Mouse (Mus musculus): Measurements from ENCODE around the gene Iqgap2. TPM values are rescaled to one million over a fixed set of nuclear protein-coding genes. Genes with fewer than 3 reads are reported as not detected.
A peak's percentile ranks its signal among the peaks of the same experiment; 100 is the strongest.

The Iqgap2 gene
- polyA plus RNA-seq, 1 experiment from 2014 or later, result 9.8 TPM

DNA sequence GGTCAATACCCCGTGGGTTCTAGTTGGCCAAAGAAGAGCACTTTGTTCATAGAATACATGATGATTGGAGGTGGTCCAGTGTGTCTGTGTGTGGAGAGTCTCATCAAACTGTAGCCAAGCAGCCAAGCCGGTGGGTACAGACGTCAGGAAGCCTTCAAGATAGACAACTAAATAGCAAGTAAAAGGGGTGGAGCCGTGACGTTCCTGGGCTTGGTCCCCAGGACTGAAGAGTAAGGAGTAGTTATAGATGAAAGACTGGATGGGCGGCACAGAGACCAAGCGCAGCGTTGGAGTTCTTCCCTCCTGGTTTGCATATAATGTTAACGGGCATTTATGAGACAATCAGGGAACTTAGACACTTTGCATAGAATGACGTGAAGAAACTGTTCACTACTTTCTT lies 279.5 kb downstream of the Iqgap2 start:
- H3K27ac ChIP-seq (ENCODE audit: low read depth), result no peak overlapping the region
- ATAC-seq (ENCODE audit: insufficient read depth) (no peak), DNase-seq (no peak)
- no peak for TF ChIP-seq CTCF (IDR thresholded peaks at IDR 0.05; ENCODE audit: low read depth)
- H3K36me3 ChIP-seq (ENCODE audit: insufficient read depth), result peaks cover 12% of the 10 kb centered on the region
- no peaks in the 10 kb centered on the region for H3K27me3 ChIP-seq (ENCODE audit: insufficient read depth, low read length)
- H3K9ac ChIP-seq, result no peak overlapping the region
- H3K9me3 ChIP-seq (ENCODE audit: low read depth, low read length), result no peaks in the 10 kb centered on the region
- H3K4me3 ChIP-seq (ENCODE audit: low read depth, low read length), result no peak overlapping the region
- peaks cover 13% of the 10 kb centered on the region; the same call in 1 of the 2 replicates for H3K4me1 ChIP-seq (ENCODE audit: insufficient read depth)
- 87% methylated on average over 10 of the region's 10 CpGs for WGBS
- H3K4me2 ChIP-seq, result no peak overlapping the region

DNA sequence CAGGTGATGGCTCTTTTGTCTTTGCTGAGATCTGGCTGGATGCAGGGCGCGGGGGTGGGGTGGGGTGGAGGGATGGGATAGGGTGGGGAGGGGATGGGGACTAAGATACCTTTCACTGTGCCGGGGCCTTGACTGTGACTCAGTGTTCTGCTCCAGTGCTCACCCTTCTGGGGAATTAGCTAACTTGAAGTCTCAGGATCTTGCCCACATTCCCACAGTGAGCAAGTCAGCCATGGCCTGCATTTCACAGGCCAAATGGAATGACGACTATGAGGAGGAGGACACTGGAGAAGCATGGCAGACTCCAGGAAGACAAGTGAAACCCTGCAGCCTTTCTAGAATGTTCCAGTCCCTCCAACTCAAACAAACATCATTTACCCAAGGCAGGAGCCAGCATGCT lies 280.0 kb downstream of the Iqgap2 start:
- TF ChIP-seq CTCF (IDR thresholded peaks at IDR 0.05; ENCODE audit: low read depth), result no peak
- H3K27ac ChIP-seq (ENCODE audit: low read depth), result no peak overlapping the region
- H3K36me3 ChIP-seq (ENCODE audit: insufficient read depth), result peaks cover 12% of the 10 kb centered on the region
- no peaks in the 10 kb centered on the region for H3K27me3 ChIP-seq (ENCODE audit: insufficient read depth, low read length)
- H3K4me3 ChIP-seq (ENCODE audit: low read depth, low read length), result no peak overlapping the region
- no peak overlapping the region for H3K4me2 ChIP-seq
- 86% methylated on average over 4 of the region's 4 CpGs for WGBS
- DNase-seq (no peak), ATAC-seq (ENCODE audit: insufficient read depth) (no peak)
- H3K9ac ChIP-seq, result no peak overlapping the region
- H3K4me1 ChIP-seq (ENCODE audit: insufficient read depth), result peaks cover 12% of the 10 kb centered on the region; the same call in 1 of the 2 replicates
- H3K9me3 ChIP-seq (ENCODE audit: low read depth, low read length), result no peaks in the 10 kb centered on the region

DNA sequence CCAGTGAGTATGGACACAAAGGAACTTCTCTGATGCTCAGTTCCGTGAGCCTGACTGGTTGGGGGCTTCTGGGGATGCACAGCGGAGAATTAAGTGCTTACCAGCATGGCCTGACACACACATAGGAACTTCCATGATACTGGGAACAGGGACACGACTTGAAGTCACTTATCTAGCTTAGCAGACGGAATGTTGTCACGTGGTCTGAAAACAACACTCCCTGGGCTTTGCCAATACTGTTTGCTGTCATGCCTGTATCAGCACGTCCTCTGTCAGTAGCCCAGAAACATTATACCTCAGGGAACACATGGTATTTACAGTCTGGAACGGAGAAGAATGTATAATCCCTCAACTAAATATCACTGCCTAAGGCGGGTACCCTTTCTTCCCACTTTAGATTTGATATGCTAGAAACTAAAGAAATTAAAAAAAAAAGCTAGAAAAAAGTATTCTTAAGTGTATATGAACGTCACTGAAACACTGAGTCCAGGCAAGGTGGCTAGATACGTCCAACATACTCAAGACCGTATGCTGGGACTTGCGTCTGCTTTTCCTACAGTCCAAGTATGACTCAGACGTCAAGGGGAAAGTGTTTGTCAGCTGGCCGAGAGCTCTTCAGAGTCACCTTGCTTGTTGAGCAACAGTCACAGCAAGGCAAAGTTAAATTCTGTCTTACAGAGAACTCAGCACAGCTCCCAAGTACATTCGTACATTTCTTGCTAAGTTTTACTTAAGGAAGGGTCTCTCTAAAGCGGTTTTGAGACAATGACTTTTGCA lies 280.7 kb downstream of the Iqgap2 start:
- ATAC-seq (ENCODE audit: insufficient read depth), result peak; percentile 52; the same call in 1 of the 2 replicates

DNA sequence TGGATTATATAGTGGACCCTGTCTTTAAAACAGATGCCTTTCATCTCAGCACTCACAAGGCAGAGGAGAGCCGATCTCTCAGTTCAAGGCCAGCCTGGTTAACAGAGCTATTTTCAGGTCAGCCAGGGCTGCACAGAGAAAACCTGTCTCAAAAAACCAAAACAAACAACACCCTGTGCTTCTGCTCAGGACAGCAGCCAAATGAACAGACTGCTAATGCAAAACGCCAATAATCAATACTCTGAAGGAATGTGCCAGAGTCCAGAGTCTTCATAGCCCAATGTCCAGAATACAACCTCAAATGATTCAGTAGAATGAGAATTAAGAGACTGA lies 282.7 kb downstream of the Iqgap2 start:
- Histone ChIP-seq H3K27me3 (ENCODE audit: insufficient read depth, low read length) (no peaks in the 10 kb centered on the region), H3K9ac (no peak overlapping the region), H3K4me3 (ENCODE audit: low read depth, low read length) (no peak overlapping the region), H3K36me3 (ENCODE audit: insufficient read depth) (peaks cover 22% of the 10 kb centered on the region), H3K27ac (ENCODE audit: low read depth) (no peak overlapping the region), H3K4me1 (ENCODE audit: insufficient read depth) (no peaks in the 10 kb centered on the region), H3K9me3 (ENCODE audit: low read depth, low read length) (no peaks in the 10 kb centered on the region), H3K4me2 (no peak overlapping the region)
- no peak for ATAC-seq (ENCODE audit: insufficient read depth)
- TF ChIP-seq CTCF (IDR thresholded peaks at IDR 0.05; ENCODE audit: low read depth), result no peak
- DNase-seq, result no peak
- 78% methylated on average over 2 of the region's 2 CpGs for WGBS

More for the DNA sequence above, 280.7 kb downstream of the Iqgap2 start:
- Histone ChIP-seq H3K27ac (ENCODE audit: low read depth) (no peak overlapping the region), H3K9me3 (ENCODE audit: low read depth, low read length) (no peaks in the 10 kb centered on the region), H3K4me3 (ENCODE audit: low read depth, low read length) (no peak overlapping the region), H3K4me2 (no peak overlapping the region), H3K4me1 (ENCODE audit: insufficient read depth) (peaks cover 5% of the 10 kb centered on the region; the same call in 1 of the 2 replicates), H3K36me3 (ENCODE audit: insufficient read depth) (peaks cover 12% of the 10 kb centered on the region), H3K27me3 (ENCODE audit: insufficient read depth, low read length) (no peaks in the 10 kb centered on the region), H3K9ac (no peak overlapping the region)
- no peak for DNase-seq
- WGBS, result 65% methylated on average over 16 of the region's 16 CpGs
- no peak for TF ChIP-seq CTCF (IDR thresholded peaks at IDR 0.05; ENCODE audit: low read depth)

DNA sequence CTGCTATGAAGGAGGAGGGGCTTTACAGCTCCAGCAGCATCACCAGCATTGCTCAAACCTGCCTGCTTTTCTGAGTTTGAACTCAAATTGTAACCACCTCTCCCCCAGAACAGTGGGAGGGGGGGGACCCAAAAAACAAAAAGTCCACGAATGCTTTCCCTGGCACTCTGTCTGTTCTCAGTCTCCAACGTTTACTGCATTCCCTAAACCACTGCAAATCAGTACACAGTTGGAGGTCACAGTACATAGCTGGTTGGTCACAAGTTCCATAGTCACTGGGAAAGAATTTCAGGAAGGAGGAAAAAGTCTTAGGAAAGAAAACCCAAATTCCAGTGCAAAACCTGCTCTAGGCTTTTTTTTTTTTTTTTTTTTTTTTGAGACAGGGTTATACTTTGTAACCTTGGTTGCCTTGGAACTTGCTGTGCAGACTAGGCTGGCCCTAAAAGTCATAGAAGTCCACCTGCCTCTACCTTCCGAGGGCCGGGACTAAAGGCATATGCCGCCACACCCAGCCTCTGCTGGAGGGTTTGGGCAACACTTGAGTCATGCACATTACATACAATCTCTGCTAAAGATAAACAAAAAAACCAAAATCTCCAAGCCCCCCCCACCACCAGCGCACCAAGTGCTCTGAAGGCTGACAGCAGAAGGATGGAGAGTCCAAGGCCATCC lies 283.2 kb downstream of the Iqgap2 start:
- Histone ChIP-seq H3K4me1 (ENCODE audit: insufficient read depth) (no peaks in the 10 kb centered on the region), H3K36me3 (ENCODE audit: insufficient read depth) (peaks cover 27% of the 10 kb centered on the region)
- WGBS, result 72% methylated on average over 6 of the region's 6 CpGs

DNA sequence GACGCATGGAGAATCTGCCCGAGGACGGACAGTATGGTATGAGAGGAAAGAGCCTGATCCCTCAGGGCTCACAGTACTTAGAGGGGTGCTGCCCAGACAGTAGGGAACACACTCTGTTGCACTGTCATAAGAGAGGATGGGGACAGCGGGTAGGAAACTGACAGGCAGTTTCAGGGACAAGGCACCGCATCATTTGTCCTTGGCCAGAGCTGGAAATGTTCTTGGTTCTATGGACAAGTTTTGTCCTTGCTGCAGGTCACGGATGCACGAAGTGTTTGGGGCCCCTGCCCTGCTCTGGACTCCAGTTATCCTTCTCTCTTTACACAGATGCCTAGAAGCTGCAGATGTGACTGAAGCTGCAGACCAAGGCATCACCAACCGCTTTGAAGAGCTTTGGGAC lies 284.7 kb downstream of the Iqgap2 start:
- Histone ChIP-seq H3K27me3 (ENCODE audit: insufficient read depth, low read length) (no peaks in the 10 kb centered on the region), H3K4me2 (no peak overlapping the region), H3K4me3 (ENCODE audit: low read depth, low read length) (no peak overlapping the region), H3K9me3 (ENCODE audit: low read depth, low read length) (no peaks in the 10 kb centered on the region), H3K27ac (ENCODE audit: low read depth) (no peak overlapping the region), H3K4me1 (ENCODE audit: insufficient read depth) (no peaks in the 10 kb centered on the region), H3K36me3 (ENCODE audit: insufficient read depth) (peaks cover 34% of the 10 kb centered on the region), H3K9ac (no peak overlapping the region)
- TF ChIP-seq CTCF (IDR thresholded peaks at IDR 0.05; ENCODE audit: low read depth), result no peak
- WGBS, result 89% methylated on average over 8 of the region's 8 CpGs
- no peak for DNase-seq
- ATAC-seq (ENCODE audit: insufficient read depth), result no peak

More for the DNA sequence above, 283.2 kb downstream of the Iqgap2 start:
- Histone ChIP-seq H3K9me3 (ENCODE audit: low read depth, low read length) (no peaks in the 10 kb centered on the region), H3K4me3 (ENCODE audit: low read depth, low read length) (no peak overlapping the region), H3K9ac (no peak overlapping the region), H3K27ac (ENCODE audit: low read depth) (no peak overlapping the region), H3K27me3 (ENCODE audit: insufficient read depth, low read length) (no peaks in the 10 kb centered on the region), H3K4me2 (no peak overlapping the region)
- no peak for TF ChIP-seq CTCF (IDR thresholded peaks at IDR 0.05; ENCODE audit: low read depth)
- ATAC-seq (ENCODE audit: insufficient read depth) (no peak), DNase-seq (no peak)

DNA sequence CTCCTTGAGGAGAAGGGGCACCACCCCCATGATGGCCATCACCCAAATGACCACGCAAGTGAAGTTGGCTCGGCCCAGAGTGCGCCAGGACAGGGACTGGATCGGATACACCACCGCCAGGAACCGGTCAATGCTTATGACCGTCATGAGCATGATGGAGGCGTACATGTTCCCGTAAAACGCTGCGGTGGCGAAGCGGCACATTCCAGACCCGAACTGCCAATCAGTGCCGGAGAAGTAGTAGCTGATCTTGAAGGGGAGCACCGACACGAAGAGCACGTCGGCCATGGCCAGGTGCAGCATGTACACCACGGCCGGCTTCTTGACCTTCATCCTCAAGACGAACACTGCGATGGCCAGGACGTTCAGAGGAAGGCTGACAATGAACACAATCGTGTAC lies 287.4 kb downstream of the Iqgap2 start:
- no peak overlapping the region for H3K27ac ChIP-seq (ENCODE audit: low read depth)
- no peak overlapping the region for H3K4me2 ChIP-seq
- 95% methylated on average over 25 of the region's 25 CpGs for WGBS
- no peaks in the 10 kb centered on the region for H3K4me1 ChIP-seq (ENCODE audit: insufficient read depth)
- no peak overlapping the region for H3K9ac ChIP-seq
- no peaks in the 10 kb centered on the region for H3K27me3 ChIP-seq (ENCODE audit: insufficient read depth, low read length)
- no peak overlapping the region for H3K4me3 ChIP-seq (ENCODE audit: low read depth, low read length)
- TF ChIP-seq CTCF (IDR thresholded peaks at IDR 0.05; ENCODE audit: low read depth), result no peak
- ATAC-seq (ENCODE audit: insufficient read depth) (no peak), DNase-seq (no peak)
- no peaks in the 10 kb centered on the region for H3K9me3 ChIP-seq (ENCODE audit: low read depth, low read length)
- H3K36me3 ChIP-seq (ENCODE audit: insufficient read depth), result peaks cover 40% of the 10 kb centered on the region

All from lung, embryonic 14.5 days (tissue).